Mouse (Mus musculus) spleen, adult 2 months (tissue): Measurements from ENCODE around the gene Ttll8.

ENCODE experiments used
- CTCF ChIP-seq: fragments of 200-500 bp; IDR thresholded peaks from 2 replicates; pipeline ENCODE4 v1.5.1; 2011; ENCODE audit warnings: mild to moderate bottlenecking, inconsistent platforms; ENCODE audit not compliant: insufficient read depth, insufficient read length, insufficient replicate concordance; ENCODE audit errors: extremely low read depth
- POLR2A ChIP-seq: fragments of 200-500 bp; IDR thresholded peaks from 2 replicates; pipeline ENCODE4 v1.6.1; 2011; ENCODE audit warnings: low read depth, low read length, inconsistent platforms

DNA sequence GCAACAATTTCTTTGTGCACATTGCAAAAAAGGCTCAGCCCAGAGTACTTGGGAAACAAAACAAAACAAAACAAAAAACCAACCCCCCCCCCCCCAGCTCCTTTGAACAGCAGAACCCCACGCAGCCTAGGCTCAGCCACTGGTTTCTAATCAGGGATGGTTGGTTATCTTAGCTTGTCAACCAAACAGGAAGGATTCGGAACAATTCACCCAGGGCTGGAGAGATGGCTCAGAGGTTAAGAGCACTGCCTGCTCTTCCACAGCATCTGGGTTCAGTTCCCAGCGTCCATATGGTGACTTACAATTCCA is 24.9 kb upstream of the Ttll8 start:
- TF ChIP-seq CTCF (no peak), POLR2A (no peak)
